Mouse (Mus musculus) thymus, adult 2 months (tissue): ENCODE results near the gene Fgfr2. TPM values are rescaled to one million over a fixed set of nuclear protein-coding genes. Genes with fewer than 3 reads are reported as not detected.

Experiments used
- DNase-seq: peaks from one replicate; pipeline ENCODE4 v3.0.0; 2021
- H3K27ac ChIP-seq: fragments of 200-500 bp; 2 replicates; pipeline ENCODE4 v1.5.1; 2012; ENCODE audit warnings: low read length, control low read depth; ENCODE audit not compliant: control insufficient read depth, insufficient read depth
- H3K27me3 ChIP-seq: fragments of 200-500 bp; 2 replicates; pipeline ENCODE4 v1.6.1; 2012; ENCODE audit warnings: mild to moderate bottlenecking, low read length, moderate library complexity, mixed read lengths; ENCODE audit not compliant: control insufficient read depth, insufficient read depth
- H3K36me3 ChIP-seq: fragments of 200-500 bp; 2 replicates; pipeline ENCODE4 v1.6.1; 2012; ENCODE audit warnings: mild to moderate bottlenecking, low read length, moderate library complexity; ENCODE audit not compliant: control insufficient read depth, insufficient read depth
- H3K4me1 ChIP-seq: fragments of 200-500 bp; replicated peaks from 2 replicates; pipeline ENCODE4 v1.6.1; 2012; ENCODE audit warnings: low read length; ENCODE audit not compliant: control insufficient read depth, insufficient read depth
- H3K4me3 ChIP-seq: fragments of 200-500 bp; 2 replicates; pipeline ENCODE4 v1.5.1; 2012; ENCODE audit warnings: mild to moderate bottlenecking, low read length, control low read depth, moderate library complexity; ENCODE audit not compliant: control insufficient read depth, insufficient read depth
- CTCF ChIP-seq: fragments of 200-500 bp; IDR thresholded peaks from 2 replicates; pipeline ENCODE4 v1.5.1; 2012; ENCODE audit warnings: mild to moderate bottlenecking, control low read depth, low read length, moderate library complexity, borderline replicate concordance; ENCODE audit not compliant: control insufficient read depth, poor library complexity, insufficient read depth; ENCODE audit errors: extremely low read depth
- POLR2A ChIP-seq: fragments of 200-500 bp; IDR thresholded peaks from 2 replicates; pipeline ENCODE4 v1.6.1; 2012; ENCODE audit warnings: mild to moderate bottlenecking, low read length, control low read depth, moderate library complexity; ENCODE audit not compliant: control insufficient read depth, poor library complexity, insufficient read depth; ENCODE audit errors: extremely low read depth
- WGBS: fragments of 180-500 bp; shearing (Covaris S2); methylation state at CpG from one replicate; pipeline ENCODE4 v1.1.7; 2018; 5-methylcytosine and 5-hydroxymethylcytosine counted together
- polyA plus RNA-seq: library from polyadenylated mRNA; depleted of rRNA; stranded (reverse); fragments of >200 nt; gene quantifications from 2 replicates; pipeline ENCODE4 v1.2.3, GENCODE M21; 2012

Gene Fgfr2
- polyA plus RNA-seq, 1 experiment, result 12.1 TPM

DNA sequence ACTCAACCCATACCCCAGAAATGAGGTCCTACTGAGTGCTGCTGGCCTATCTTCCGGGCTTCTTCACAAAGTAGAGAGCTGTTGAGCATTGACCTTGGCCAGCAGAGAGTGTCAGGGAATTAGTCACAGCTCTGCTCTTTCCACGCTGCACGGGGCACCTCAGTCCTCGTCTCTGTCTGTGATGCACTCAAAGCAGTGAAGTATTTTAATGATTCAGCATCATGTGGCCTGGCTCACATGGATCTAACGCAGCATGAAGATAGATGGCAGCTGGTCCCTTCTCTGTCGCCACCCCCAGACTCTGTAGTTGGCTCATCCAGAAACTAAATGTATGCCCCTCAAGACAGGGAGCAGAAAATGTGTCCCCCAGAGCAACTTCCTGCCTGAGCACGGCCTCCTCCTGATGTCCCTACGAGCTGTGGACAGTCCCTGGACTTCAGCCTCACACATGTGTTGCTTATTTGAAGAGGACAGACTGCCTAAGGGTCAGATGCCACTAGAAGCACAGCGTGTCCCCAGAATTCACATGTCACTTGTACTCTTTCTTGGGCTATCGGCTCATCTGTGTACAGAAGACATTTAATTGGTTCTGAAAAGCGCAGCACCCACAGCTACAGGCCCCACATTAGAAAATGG lies 697.7 kb downstream of the Fgfr2 start:
- no peak for TF ChIP-seq CTCF
- no peak for TF ChIP-seq POLR2A

DNA sequence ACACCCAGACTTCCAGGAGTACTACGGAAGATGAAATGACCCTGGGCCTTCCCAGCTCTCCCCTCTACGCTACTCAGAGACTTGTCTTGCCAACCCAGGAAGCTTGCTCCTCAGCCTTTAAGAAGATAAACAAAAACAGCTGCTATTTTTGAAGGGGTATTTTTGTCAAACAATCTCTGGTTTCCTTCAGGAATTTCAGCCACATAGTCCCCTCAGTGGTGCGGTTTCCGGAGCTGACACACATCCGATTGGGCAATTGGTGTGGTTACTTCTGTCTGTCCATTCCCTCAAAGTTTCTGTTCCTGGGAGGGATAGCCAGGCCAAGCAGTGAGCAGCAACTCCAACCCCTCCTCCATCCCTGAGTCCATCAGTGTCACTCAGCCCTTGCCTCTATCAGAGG lies 699.6 kb downstream of the Fgfr2 start:
- DNase-seq, result no peak
- 92% methylated on average over 5 of the region's 5 CpGs for WGBS
- Histone ChIP-seq H3K4me3 (no peak overlapping the region), H3K27me3 (no peaks in the 10 kb centered on the region), H3K4me1 (no peaks in the 10 kb centered on the region), H3K27ac (no peak overlapping the region), H3K36me3 (no peaks in the 10 kb centered on the region)
- TF ChIP-seq CTCF (no peak), POLR2A (no peak)

More for the DNA sequence above, 697.7 kb downstream of the Fgfr2 start:
- no peak overlapping the region for H3K4me3 ChIP-seq
- no peaks in the 10 kb centered on the region for H3K4me1 ChIP-seq
- no peak overlapping the region for H3K27ac ChIP-seq
- no peaks in the 10 kb centered on the region for H3K36me3 ChIP-seq
- DNase-seq, result no peak
- H3K27me3 ChIP-seq, result no peaks in the 10 kb centered on the region
- 95% methylated on average over 11 of the region's 11 CpGs for WGBS

- DNase-seq, result no peak
- Histone ChIP-seq H3K36me3 (no peaks in the 10 kb centered on the region), H3K27ac (no peak overlapping the region), H3K4me1 (no peaks in the 10 kb centered on the region), H3K27me3 (no peaks in the 10 kb centered on the region), H3K4me3 (no peak overlapping the region)
- TF ChIP-seq POLR2A (no peak), CTCF (no peak)
- WGBS, result 96% methylated on average over 10 of the region's 10 CpGs
These were observed 703.5 kb downstream of the Fgfr2 start for GRCm38 (mm10) chr7:132419378-132420255.

DNA sequence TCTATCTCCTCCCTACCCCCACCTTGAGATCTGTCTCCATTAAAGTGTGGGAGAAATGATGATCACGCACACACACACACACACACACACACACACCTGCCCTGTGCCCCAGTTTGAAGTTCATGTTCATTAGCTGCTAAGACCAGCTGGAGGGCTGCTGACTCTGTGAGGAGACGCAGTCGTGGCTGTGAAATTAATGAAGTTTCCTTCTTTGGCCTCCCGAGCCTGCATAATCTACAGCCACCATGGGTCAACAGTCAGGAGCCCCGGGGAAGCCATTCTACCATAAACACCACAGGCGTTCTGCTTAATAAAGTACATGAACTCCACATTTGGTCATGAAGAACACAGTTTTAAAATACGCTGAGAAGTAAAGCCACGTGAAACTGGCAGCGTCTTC lies 706.3 kb downstream of the Fgfr2 start:
- TF ChIP-seq CTCF, result no peak
- no peak for TF ChIP-seq POLR2A
- H3K4me3 ChIP-seq, result no peak overlapping the region
- H3K4me1 ChIP-seq, result no peaks in the 10 kb centered on the region
- H3K27ac ChIP-seq, result no peak overlapping the region
- 95% methylated on average over 9 of the region's 9 CpGs for WGBS
- no peaks in the 10 kb centered on the region for H3K27me3 ChIP-seq
- no peak for DNase-seq
- H3K36me3 ChIP-seq, result no peaks in the 10 kb centered on the region

- Histone ChIP-seq H3K36me3 (no peaks in the 10 kb centered on the region), H3K4me1 (no peaks in the 10 kb centered on the region), H3K4me3 (no peak overlapping the region), H3K27me3 (no peaks in the 10 kb centered on the region), H3K27ac (no peak overlapping the region)
- TF ChIP-seq CTCF (no peak), POLR2A (no peak)
- DNase-seq, result no peak
These were observed 707.3 kb downstream of the Fgfr2 start for GRCm38 (mm10) chr7:132415866-132416265.

- 87% methylated on average over 2 of the region's 2 CpGs for whole genome bisulfite sequencing
- Histone ChIP-seq H3K4me1 (no peaks in the 10 kb centered on the region), H3K27me3 (no peaks in the 10 kb centered on the region), H3K36me3 (no peaks in the 10 kb centered on the region), H3K27ac (no peak overlapping the region), H3K4me3 (no peak overlapping the region)
- TF ChIP-seq POLR2A, result no peak
- no peak for TF ChIP-seq CTCF
- no peak for DNase-seq
These were observed 710.6 kb downstream of the Fgfr2 start for GRCm38 (mm10) chr7:132412520-132412919.

GRCm38 (mm10) chr7:132411708-132412107 lies 711.4 kb downstream of the Fgfr2 start:
- Histone ChIP-seq H3K4me1 (no peaks in the 10 kb centered on the region), H3K4me3 (no peak overlapping the region), H3K27me3 (no peaks in the 10 kb centered on the region), H3K36me3 (no peaks in the 10 kb centered on the region), H3K27ac (no peak overlapping the region)
- WGBS, result 94% methylated on average over 2 of the region's 2 CpGs
- no peak for DNase-seq
- no peak for TF ChIP-seq CTCF
- TF ChIP-seq POLR2A, result no peak
